Mouse (Mus musculus) stomach, postnatal 0 days (tissue): ENCODE data around the gene Selenom. TPM values are rescaled to one million over a fixed set of nuclear protein-coding genes. Genes with fewer than 3 reads are reported as not detected.
A peak's percentile ranks its signal among the peaks of the same experiment; 100 is the strongest.

Source experiments
- ATAC-seq: fragments of 200-750 bp; cut with Nextera tagmentation; 2 replicates; pipeline ENCODE4 v1.8.0; 2017; ENCODE audit not compliant: low FRiP score, low TSS enrichment
- DNase-seq: peaks from one replicate; pipeline ENCODE4 v3.0.0-alpha.2; 2016; ENCODE audit warnings: low spot score
- H3K27ac ChIP-seq: fragments of 300-500 bp; sonication (generic); replicated peaks from 2 replicates; pipeline ENCODE4 v1.5.1; 2014; ENCODE audit warnings: mild to moderate bottlenecking, control low read depth
- H3K27me3 ChIP-seq: fragments of 300-500 bp; sonication (generic); 2 replicates; pipeline ENCODE4 v1.6.1; 2014; ENCODE audit warnings: low read length; ENCODE audit not compliant: control insufficient read depth, insufficient read depth
- H3K36me3 ChIP-seq: fragments of 300-500 bp; sonication (generic); 2 replicates; pipeline ENCODE4 v1.6.1; 2014; ENCODE audit warnings: low read length, mixed read lengths; ENCODE audit not compliant: control insufficient read depth, insufficient read depth
- H3K4me1 ChIP-seq: fragments of 300-500 bp; sonication (generic); replicated peaks from 2 replicates; pipeline ENCODE4 v1.6.1; 2014; ENCODE audit warnings: antibody characterized with exemption; ENCODE audit not compliant: control insufficient read depth, insufficient read depth
- H3K4me2 ChIP-seq: fragments of 300-500 bp; sonication (generic); replicated peaks from 2 replicates; pipeline ENCODE4 v1.6.1; 2014; ENCODE audit warnings: low read depth, mild to moderate bottlenecking, control low read depth, moderate library complexity
- H3K4me3 ChIP-seq: fragments of 300-500 bp; sonication (generic); 2 replicates; pipeline ENCODE4 v1.5.1; 2014; ENCODE audit warnings: low read depth, low read length, control low read depth
- H3K9ac ChIP-seq: fragments of 300-500 bp; sonication (generic); 2 replicates; pipeline ENCODE4 v1.6.1; 2014; ENCODE audit warnings: mild to moderate bottlenecking, low read length, control low read depth, mixed read lengths
- H3K9me3 ChIP-seq: fragments of 300-500 bp; sonication (generic); 2 replicates; pipeline ENCODE4 v1.6.1; 2016; ENCODE audit warnings: low read length; ENCODE audit not compliant: control insufficient read depth
- CTCF ChIP-seq: IDR thresholded peaks from 2 replicates; pipeline ENCODE4 v1.5.1; 2016; ENCODE audit warnings: antibody characterized with exemption, low read depth, mild to moderate bottlenecking, moderate library complexity
- EP300 ChIP-seq: optimal IDR thresholded peaks from 2 replicates; pipeline ENCODE3; 2016; ENCODE audit warnings: antibody characterized with exemption
- WGBS: fragments of 180-500 bp; shearing (Covaris S2); extraction: QIAGEN DNeasy Blood & Tissue Kit; methylation state at CpG from one replicate; pipeline ENCODE4 v1.1.7; 2014; 5-methylcytosine and 5-hydroxymethylcytosine counted together
- polyA plus RNA-seq: library from polyadenylated mRNA; unstranded; fragments of >200 nt; fragmentation: Nextera tagmentation; extraction: Ambion mirVana; gene quantifications from 2 replicates; pipeline ENCODE4 v1.2.1, GENCODE M21; 2015

Selenom gene
- polyA plus RNA-seq, 1 experiment from 2014 or later = 191 TPM

- H3K4me2 ChIP-seq = no peak overlapping the region
- TF ChIP-seq CTCF (no peak), EP300 (no peak)
- 78% methylated on average over 5 of the region's 5 CpGs for WGBS
- no peaks in the 10 kb centered on the region for H3K27me3 ChIP-seq
- no peak overlapping the region for H3K9ac ChIP-seq
- no peaks in the 10 kb centered on the region for H3K9me3 ChIP-seq
- DNase-seq = no peak
- H3K4me1 ChIP-seq = peaks cover 6% of the 10 kb centered on the region; the same call in 1 of the 2 replicates
- no peak for ATAC-seq
- H3K27ac ChIP-seq = no peak overlapping the region
- no peak overlapping the region for H3K4me3 ChIP-seq
- no peaks in the 10 kb centered on the region for H3K36me3 ChIP-seq
Measured at GRCm38 (mm10) chr11:3549791-3550190, 35.3 kb downstream of the Selenom start.

DNA sequence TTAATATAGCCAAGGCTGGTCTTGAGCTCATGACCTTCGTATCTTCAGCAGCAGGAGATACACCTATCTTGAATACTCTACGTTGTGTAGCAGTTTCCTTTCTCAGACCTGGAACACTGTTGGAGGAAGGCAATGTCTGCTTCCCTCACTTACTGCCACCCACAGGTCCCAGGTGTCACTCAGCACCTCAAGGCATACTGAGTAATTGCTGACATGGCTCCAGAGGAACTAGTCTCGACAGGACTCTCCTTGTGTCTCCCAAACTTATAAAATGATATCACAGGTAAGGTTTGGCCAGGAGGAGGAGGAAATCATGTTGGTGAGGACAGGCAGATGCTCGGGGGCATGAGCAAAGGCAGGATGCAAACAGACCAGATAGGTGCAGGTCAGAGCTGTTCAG is 40.5 kb downstream of the Selenom start:
- H3K27me3 ChIP-seq = no peaks in the 10 kb centered on the region
- no peak for ATAC-seq
- no peak for TF ChIP-seq CTCF
- no peak for TF ChIP-seq EP300
- no peaks in the 10 kb centered on the region for H3K36me3 ChIP-seq
- H3K9ac ChIP-seq = no peak overlapping the region
- no peaks in the 10 kb centered on the region for H3K9me3 ChIP-seq
- H3K4me1 ChIP-seq = no peaks in the 10 kb centered on the region
- 70% methylated on average over 4 of the region's 4 CpGs for WGBS
- DNase-seq = no peak
- no peak overlapping the region for H3K4me2 ChIP-seq
- no peak overlapping the region for H3K4me3 ChIP-seq
- no peak overlapping the region for H3K27ac ChIP-seq

GRCm38 (mm10) chr11:3557852-3558251 is 43.4 kb downstream of the Selenom start:
- ATAC-seq (no peak), DNase-seq (no peak)
- WGBS = 50% methylated on average over 3 of the region's 3 CpGs
- Histone ChIP-seq H3K4me3 (no peak overlapping the region), H3K27ac (no peak overlapping the region), H3K9me3 (no peaks in the 10 kb centered on the region), H3K4me1 (no peaks in the 10 kb centered on the region), H3K36me3 (no peaks in the 10 kb centered on the region), H3K27me3 (no peaks in the 10 kb centered on the region), H3K4me2 (no peak overlapping the region), H3K9ac (no peak overlapping the region)
- no peak for TF ChIP-seq EP300
- no peak for TF ChIP-seq CTCF

- peaks cover 4% of the 10 kb centered on the region; the same call in 1 of the 2 replicates for H3K4me1 ChIP-seq
- no peak overlapping the region for H3K9ac ChIP-seq
- no peaks in the 10 kb centered on the region for H3K36me3 ChIP-seq
- H3K4me2 ChIP-seq = no peak overlapping the region
- ATAC-seq (peak; percentile 32; the same call in 1 of the 2 replicates), DNase-seq (no peak)
- WGBS = 18% methylated on average over 5 of the region's 5 CpGs
- TF ChIP-seq CTCF = no peak
- TF ChIP-seq EP300 = no peak
- H3K27me3 ChIP-seq = no peaks in the 10 kb centered on the region
- H3K9me3 ChIP-seq = no peaks in the 10 kb centered on the region
- H3K27ac ChIP-seq = no peak overlapping the region
- H3K4me3 ChIP-seq = no peak overlapping the region
Measured at GRCm38 (mm10) chr11:3560202-3560601, 45.7 kb downstream of the Selenom start.

DNA sequence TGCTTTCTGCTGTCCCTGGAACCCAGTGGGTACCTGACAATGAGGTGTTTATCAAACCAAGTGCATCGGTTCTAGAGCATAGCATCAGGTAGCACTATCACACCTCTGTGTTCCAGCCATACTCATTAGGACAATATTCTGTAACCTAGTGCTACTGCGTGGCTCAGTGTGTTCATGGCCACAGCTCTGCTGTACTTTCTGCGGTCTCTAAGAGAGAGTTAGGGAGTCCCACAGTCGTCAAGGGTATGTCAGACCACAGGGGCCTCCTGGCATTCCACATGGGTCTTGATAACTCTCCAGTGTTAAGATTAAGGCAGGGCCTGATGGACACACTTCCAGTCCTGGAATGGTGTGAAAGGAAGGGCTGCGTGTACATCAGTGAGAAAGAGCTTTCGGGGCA is 49.4 kb downstream of the Selenom start:
- no peaks in the 10 kb centered on the region for H3K36me3 ChIP-seq
- no peak overlapping the region; the same call in 1 of the 2 replicates for H3K27ac ChIP-seq
- no peak overlapping the region for H3K4me3 ChIP-seq
- no peaks in the 10 kb centered on the region for H3K27me3 ChIP-seq
- H3K4me2 ChIP-seq = no peak overlapping the region
- ATAC-seq = no peak
- H3K4me1 ChIP-seq = peaks cover 4% of the 10 kb centered on the region; the same call in 1 of the 2 replicates
- no peak overlapping the region for H3K9ac ChIP-seq
- WGBS = 86% methylated on average over 6 of the region's 6 CpGs
- no peaks in the 10 kb centered on the region for H3K9me3 ChIP-seq
- no peak for DNase-seq
- no peak for TF ChIP-seq CTCF
- no peak for TF ChIP-seq EP300

- 26% methylated on average over 7 of the region's 7 CpGs for WGBS
- no peaks in the 10 kb centered on the region for H3K27me3 ChIP-seq
- no peak for DNase-seq
- no peak overlapping the region for H3K4me3 ChIP-seq
- H3K27ac ChIP-seq = peak overlapping the region; percentile 49
- H3K36me3 ChIP-seq = no peaks in the 10 kb centered on the region
- TF ChIP-seq EP300 (no peak), CTCF (no peak)
- peaks cover 4% of the 10 kb centered on the region; the same call in 1 of the 2 replicates for H3K4me1 ChIP-seq
- ATAC-seq = no peak
- no peak overlapping the region for H3K4me2 ChIP-seq
- H3K9me3 ChIP-seq = no peaks in the 10 kb centered on the region
- H3K9ac ChIP-seq = no peak overlapping the region
Measured at GRCm38 (mm10) chr11:3564451-3564850, 50.0 kb downstream of the Selenom start.
